Mouse (Mus musculus): ENCODE measurements at regions not wholly inside any gene's neighbourhood (a gene's known extent, or its start where the extent isn't known, plus 50 kb on each side); places are given as distances from the start of the nearest gene placed in this dataset.

DNA sequence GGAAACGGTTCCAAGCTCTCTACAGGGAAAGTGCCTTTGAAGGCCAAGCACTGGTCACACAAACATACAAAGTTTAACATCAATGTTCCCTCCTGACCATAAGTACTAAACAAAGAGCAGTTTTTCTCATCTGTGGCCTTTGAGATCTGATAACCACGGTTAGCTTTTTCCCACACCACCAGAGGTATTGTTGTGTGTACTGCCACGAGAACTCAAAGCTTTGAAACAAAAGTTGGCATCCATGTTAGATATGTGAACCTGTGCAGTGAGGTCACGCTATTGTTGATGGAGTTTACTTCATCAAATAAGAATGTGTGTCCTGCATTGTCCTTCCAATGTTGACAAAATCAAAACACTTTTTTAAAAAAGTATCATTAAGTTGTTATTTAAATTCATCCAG is 79.9 kb upstream of the Myo10 start:
- TF ChIP-seq EP300 (optimal IDR thresholded peaks at IDR 0.05) (no peak), CTCF (IDR thresholded peaks at IDR 0.05; ENCODE audit: low read depth) (no peak)
